Mouse (Mus musculus) CH12.LX (cell line): Measurements from ENCODE around the gene Olfr1232. TPM values are rescaled to one million over a fixed set of nuclear protein-coding genes. Genes with fewer than 3 reads are reported as not detected.

Source experiments
- DNase-seq: peaks from one replicate; pipeline ENCODE4 v3.0.0-alpha.2; 2013; ENCODE audit errors: extremely low read depth
- H3K27ac ChIP-seq: 2 replicates; pipeline ENCODE4 v1.5.1; 2012; ENCODE audit warnings: low read depth, mild to moderate bottlenecking, control low read depth, moderate library complexity; ENCODE audit not compliant: insufficient read depth
- H3K27me3 ChIP-seq: replicated peaks from 2 replicates; pipeline ENCODE3; 2012; ENCODE audit warnings: inconsistent platforms
- H3K36me3 ChIP-seq, 2 experiments: replicated peaks in 1 of 2; 2 replicates each; pipeline versions ENCODE3 to v1.6.1; 2012; ENCODE audit warnings: inconsistent platforms in 1 of 2, low read length in 1 of 2, mild to moderate bottlenecking in 1 of 2, mixed read lengths in 1 of 2, moderate library complexity in 1 of 2; ENCODE audit not compliant: control insufficient read depth in 1 of 2, insufficient read depth in 1 of 2
- H3K4me1 ChIP-seq, 2 experiments: 2 replicates each; pipeline ENCODE4 v1.6.1; 2012; ENCODE audit warnings: inconsistent platforms in 1 of 2, moderate library complexity in 1 of 2; ENCODE audit not compliant: insufficient read depth in 2 of 2, control insufficient read depth in 1 of 2
- H3K4me2 ChIP-seq: 2 replicates; pipeline ENCODE4 v1.6.1; 2012; ENCODE audit warnings: low read depth, mild to moderate bottlenecking, control low read depth; ENCODE audit not compliant: poor library complexity, insufficient read depth, severe bottlenecking
- H3K4me3 ChIP-seq, 3 experiments: fragments of 150-350 bp in 1 of 3; sonication (generic) in 1 of 3; replicated peaks in 1 of 3; 2 replicates each; pipeline versions ENCODE3 to v1.5.1; 2011 to 2012; ENCODE audit warnings: low read depth in 2 of 3, low read length in 2 of 3, mild to moderate bottlenecking in 2 of 3, moderate library complexity in 2 of 3, control low read depth in 1 of 3, improper control_type of control experiment in 1 of 3, inconsistent platforms in 1 of 3, mixed read lengths in 1 of 3; ENCODE audit not compliant: poor library complexity in 1 of 3
- H3K79me2 ChIP-seq: replicated peaks from 2 replicates; pipeline ENCODE4 v1.6.1; 2012; ENCODE audit warnings: mild to moderate bottlenecking, moderate library complexity; ENCODE audit not compliant: control insufficient read depth, poor library complexity, insufficient read depth, severe bottlenecking; ENCODE audit errors: extremely low read depth
- H3K9ac ChIP-seq: 2 replicates; pipeline ENCODE4 v1.6.1; 2012; ENCODE audit warnings: low read depth, mild to moderate bottlenecking, control low read depth, moderate library complexity; ENCODE audit not compliant: insufficient read depth
- H3K9me3 ChIP-seq: replicated peaks from 2 replicates; pipeline ENCODE3; 2012; ENCODE audit warnings: low read length, inconsistent platforms, mixed read lengths
- CTCF ChIP-seq, 2 experiments: IDR thresholded peaks in 1 of 2; conservative IDR thresholded peaks in 1 of 2; 2 replicates each; pipeline ENCODE4 v1.5.1; 2011 to 2012; ENCODE audit warnings: low read depth in 2 of 2, low read length in 2 of 2, improper control_type of control experiment in 1 of 2, inconsistent platforms in 1 of 2, mild to moderate bottlenecking in 1 of 2, moderate library complexity in 1 of 2
- E2F4 ChIP-seq: IDR thresholded peaks from 2 replicates; pipeline ENCODE4 v1.6.1; 2011; ENCODE audit warnings: low read depth, low read length, improper control_type of control experiment; ENCODE audit not compliant: insufficient replicate concordance
- EP300 ChIP-seq: IDR thresholded peaks from 2 replicates; pipeline ENCODE4 v1.6.1; 2011; ENCODE audit warnings: low read length, improper control_type of control experiment
- ETS1 ChIP-seq: conservative IDR thresholded peaks from 2 replicates; pipeline ENCODE4 v1.6.1; 2012; ENCODE audit warnings: low read depth, mild to moderate bottlenecking, inconsistent platforms, low read length, improper control_type of control experiment, moderate library complexity
- GABPA ChIP-seq: IDR thresholded peaks from 2 replicates; pipeline ENCODE4 v1.6.1; 2012; ENCODE audit warnings: low read depth, low read length, improper control_type of control experiment, inconsistent platforms; ENCODE audit not compliant: insufficient replicate concordance
- HCFC1 ChIP-seq: IDR thresholded peaks from 2 replicates; pipeline ENCODE4 v1.6.1; 2012; ENCODE audit warnings: low read depth, mild to moderate bottlenecking, inconsistent platforms, low read length, improper control_type of control experiment
- IRF4 ChIP-seq: IDR thresholded peaks from 2 replicates; pipeline ENCODE4 v1.6.1; 2014; ENCODE audit warnings: low read depth, mild to moderate bottlenecking, inconsistent platforms, low read length, improper control_type of control experiment
- JUND ChIP-seq: conservative IDR thresholded peaks from 2 replicates; pipeline ENCODE4 v1.6.1; 2011; ENCODE audit warnings: low read depth, low read length, improper control_type of control experiment
- KAT2A ChIP-seq: IDR thresholded peaks from 2 replicates; pipeline ENCODE4 v1.6.1; 2012; ENCODE audit warnings: low read length, improper control_type of control experiment, inconsistent platforms; ENCODE audit not compliant: insufficient replicate concordance
- MAX ChIP-seq: IDR thresholded peaks from 2 replicates; pipeline ENCODE4 v1.6.1; 2011; ENCODE audit warnings: low read length, improper control_type of control experiment
- MEF2A ChIP-seq: IDR thresholded peaks from 2 replicates; pipeline ENCODE4 v1.6.1; 2014; ENCODE audit warnings: low read depth, mild to moderate bottlenecking, inconsistent platforms, low read length, improper control_type of control experiment, borderline replicate concordance
- MXI1 ChIP-seq: IDR thresholded peaks from 2 replicates; pipeline ENCODE4 v1.6.1; 2011; ENCODE audit warnings: mild to moderate bottlenecking, low read depth, low read length, improper control_type of control experiment
- POLR2AphosphoS2 ChIP-seq: IDR thresholded peaks from 2 replicates; pipeline ENCODE4 v1.6.1; 2011; ENCODE audit warnings: low read depth, low read length, improper control_type of control experiment
- RAD21 ChIP-seq: IDR thresholded peaks from 2 replicates; pipeline ENCODE4 v1.6.1; 2011; ENCODE audit warnings: low read depth, mild to moderate bottlenecking, low read length, improper control_type of control experiment, moderate library complexity
- RCOR1 ChIP-seq: conservative IDR thresholded peaks from 2 replicates; pipeline ENCODE4 v1.6.1; 2012; ENCODE audit warnings: low read depth, mild to moderate bottlenecking, inconsistent platforms, low read length, improper control_type of control experiment
- SIN3A ChIP-seq: IDR thresholded peaks from 2 replicates; pipeline ENCODE4 v1.6.1; 2012; ENCODE audit warnings: low read length, improper control_type of control experiment, inconsistent platforms
- UBTF ChIP-seq: IDR thresholded peaks from 2 replicates; pipeline ENCODE4 v1.6.1; 2012; ENCODE audit warnings: low read depth, mild to moderate bottlenecking, inconsistent platforms, low read length, improper control_type of control experiment, moderate library complexity
- USF1 ChIP-seq: IDR thresholded peaks from 2 replicates; pipeline ENCODE4 v1.6.1; 2014; ENCODE audit warnings: low read depth, mild to moderate bottlenecking, inconsistent platforms, low read length, improper control_type of control experiment
- USF2 ChIP-seq: conservative IDR thresholded peaks from 2 replicates; pipeline ENCODE4 v1.6.1; 2011; ENCODE audit warnings: low read depth, low read length, improper control_type of control experiment
- dilution Hi-C: fragments of 300-500 bp; cut with MboI; formaldehyde crosslinking; loops from 2 replicates; pipeline ENCODE4 v1.14.3; 2020; ENCODE audit warnings: low sequenced_read_pairs; ENCODE audit not compliant: extremely low pct_unique_long_range_greater_than_20kb, extremely low pct_ligation_motif_present
- in situ Hi-C: fragments of 300-500 bp; cut with MboI; formaldehyde crosslinking; loops from 3 replicates; pipeline ENCODE4 v1.14.3; 2019; ENCODE audit warnings: low sequenced_read_pairs, low pct_ligation_motif_present, low pct_unique_long_range_greater_than_20kb, mixed read lengths
- polyA plus RNA-seq: library from polyadenylated mRNA; unstranded; fragments of >175 nt; gene quantifications from 2 replicates; pipeline ENCODE4 v1.2.1, GENCODE M21; 2012; ENCODE audit warnings: low read depth; ENCODE audit not compliant: insufficient read length
- total RNA-seq, 2 experiments: library from RNA; depleted of rRNA; stranded (reverse); fragments of 300-350 nt in 1 of 2; fragments of >200 nt in 1 of 2; gene quantifications; 2 replicates each; pipeline ENCODE4 v1.2.3; 2012 to 2014

Gene Olfr1232
- total and polyA plus RNA-seq, 3 experiments: not detected

- Histone ChIP-seq H3K4me1 (no peaks in the 10 kb centered on the region), H3K79me2 (no peaks in the 10 kb centered on the region), H3K27ac (no peak within 1 kb of the TSS), H3K4me3 (no peak within 1 kb of the TSS), H3K9me3 (peaks cover 12% of the 10 kb centered on the region)
- TF ChIP-seq GABPA (no peak), ETS1 (no peak), SIN3A (no peak), JUND (no peak), RCOR1 (no peak), USF1 (no peak), MEF2A (no peak), CTCF (conservative IDR thresholded peaks at IDR 0.05 in 1 of 2, IDR thresholded peaks at IDR 0.05 in 1 of 2; ENCODE audit: low read depth in 2 of 2, low read length in 2 of 2) (no peak), IRF4 (no peak), KAT2A (no peak), EP300 (no peak), RAD21 (no peak), MXI1 (no peak), USF2 (no peak), UBTF (no peak), MAX (no peak), E2F4 (no peak), POLR2AphosphoS2 (no peak), HCFC1 (no peak)
- TF ChIP-seq, all 38 proteins: peak for 0
- H3K4me2 ChIP-seq: no peak within 1 kb of the TSS
- no peaks in the 10 kb centered on the region for H3K27me3 ChIP-seq
- in situ Hi-C loops (no loop called here), dilution Hi-C loops (no loop called here)
- DNase-seq: no peak
- H3K36me3 ChIP-seq: no peaks in the 10 kb centered on the region
- no peak within 1 kb of the TSS for H3K9ac ChIP-seq
Observed at GRCm38 (mm10) chr2:89287914-89288313, 41.6 kb downstream of the Olfr1232 start, which contains the start of gene Olfr1229. Gene Olfr1229, minus strand, starts transcription at chr2:89288014.

Other genes with a start within 250 kb of the Olfr1232 start
Only the 20 nearest of the 21 such genes appear.
- gene Olfr1219, start 246.2 kb downstream of the Olfr1232 start, total RNA-seq (2012; rRNA removed): not detected in 2 replicates
- not detected in 2 replicates for gene Olfr1219, start 246.2 kb downstream of the Olfr1232 start, total RNA-seq (2014; rRNA removed)
- not detected in 2 replicates for gene Olfr1219, start 246.2 kb downstream of the Olfr1232 start, polyA plus RNA-seq
- not detected in 2 replicates for gene Olfr1220, start 222.8 kb downstream of the Olfr1232 start, total RNA-seq (2012; rRNA removed)
- not detected in 2 replicates for gene Olfr1220, start 222.8 kb downstream of the Olfr1232 start, total RNA-seq (2014; rRNA removed)
- not detected in 2 replicates for gene Olfr1220, start 222.8 kb downstream of the Olfr1232 start, polyA plus RNA-seq
- not detected in 2 replicates for gene Olfr1221, start 212.4 kb downstream of the Olfr1232 start, total RNA-seq (2012; rRNA removed)
- gene Olfr1221, start 212.4 kb downstream of the Olfr1232 start, total RNA-seq (2014; rRNA removed): not detected in 2 replicates
- gene Olfr1221, start 212.4 kb downstream of the Olfr1232 start, polyA plus RNA-seq: not detected in 2 replicates
- gene Olfr1222, start 196.6 kb downstream of the Olfr1232 start, total RNA-seq (2012; rRNA removed): not detected in 2 replicates
- not detected in 2 replicates for gene Olfr1222, start 196.6 kb downstream of the Olfr1232 start, total RNA-seq (2014; rRNA removed)
- not detected in 2 replicates for gene Olfr1222, start 196.6 kb downstream of the Olfr1232 start, polyA plus RNA-seq
- not detected in 2 replicates for gene Olfr1223, start 178.1 kb downstream of the Olfr1232 start, total RNA-seq (2012; rRNA removed)
- gene Olfr1223, start 178.1 kb downstream of the Olfr1232 start, total RNA-seq (2014; rRNA removed): not detected in 2 replicates
- gene Olfr1223, start 178.1 kb downstream of the Olfr1232 start, polyA plus RNA-seq: not detected in 2 replicates
- not detected in 2 replicates for gene Olfr1224-ps1, start 165.6 kb downstream of the Olfr1232 start, total RNA-seq (2012; rRNA removed)
- not detected in 2 replicates for gene Olfr1224-ps1, start 165.6 kb downstream of the Olfr1232 start, total RNA-seq (2014; rRNA removed)
- not detected in 2 replicates for gene Olfr1224-ps1, start 165.6 kb downstream of the Olfr1232 start, polyA plus RNA-seq
- not detected in 2 replicates for gene Olfr1225, start 155.0 kb downstream of the Olfr1232 start, total RNA-seq (2012; rRNA removed)
- not detected in 2 replicates for gene Olfr1225, start 155.0 kb downstream of the Olfr1232 start, total RNA-seq (2014; rRNA removed)
- not detected in 2 replicates for gene Olfr1225, start 155.0 kb downstream of the Olfr1232 start, polyA plus RNA-seq
- gene Olfr1226, start 129.6 kb downstream of the Olfr1232 start, total RNA-seq (2012; rRNA removed): not detected in 2 replicates
- not detected in 2 replicates for gene Olfr1226, start 129.6 kb downstream of the Olfr1232 start, total RNA-seq (2014; rRNA removed)
- gene Olfr1226, start 129.6 kb downstream of the Olfr1232 start, polyA plus RNA-seq: not detected in 2 replicates
- gene Olfr1228, start 75.6 kb downstream of the Olfr1232 start, total RNA-seq (2012; rRNA removed): not detected in 2 replicates
- not detected in 2 replicates for gene Olfr1228, start 75.6 kb downstream of the Olfr1232 start, total RNA-seq (2014; rRNA removed)
- gene Olfr1228, start 75.6 kb downstream of the Olfr1232 start, polyA plus RNA-seq: not detected in 2 replicates
- not detected in 2 replicates for gene Olfr1229, start 41.7 kb downstream of the Olfr1232 start, total RNA-seq (2012; rRNA removed)
- gene Olfr1229, start 41.7 kb downstream of the Olfr1232 start, total RNA-seq (2014; rRNA removed): not detected in 2 replicates
- not detected in 2 replicates for gene Olfr1229, start 41.7 kb downstream of the Olfr1232 start, polyA plus RNA-seq
- not detected in 2 replicates for gene Olfr1230, start 32.4 kb downstream of the Olfr1232 start, total RNA-seq (2012; rRNA removed)
- not detected in 2 replicates for gene Olfr1230, start 32.4 kb downstream of the Olfr1232 start, total RNA-seq (2014; rRNA removed)
- not detected in 2 replicates for gene Olfr1230, start 32.4 kb downstream of the Olfr1232 start, polyA plus RNA-seq
- gene Olfr1231, start 22.6 kb downstream of the Olfr1232 start, total RNA-seq (2012; rRNA removed): not detected in 2 replicates
- not detected in 2 replicates for gene Olfr1231, start 22.6 kb downstream of the Olfr1232 start, total RNA-seq (2014; rRNA removed)
- gene Olfr1231, start 22.6 kb downstream of the Olfr1232 start, polyA plus RNA-seq: not detected in 2 replicates
- gene Olfr1233, start 12.7 kb upstream of the Olfr1232 start, total RNA-seq (2012; rRNA removed): not detected in 2 replicates
- not detected in 2 replicates for gene Olfr1233, start 12.7 kb upstream of the Olfr1232 start, total RNA-seq (2014; rRNA removed)
- gene Olfr1233, start 12.7 kb upstream of the Olfr1232 start, polyA plus RNA-seq: not detected in 2 replicates
- gene Olfr1234, start 35.2 kb upstream of the Olfr1232 start, total RNA-seq (2012; rRNA removed): not detected in 2 replicates
- gene Olfr1234, start 35.2 kb upstream of the Olfr1232 start, total RNA-seq (2014; rRNA removed): not detected in 2 replicates
- gene Olfr1234, start 35.2 kb upstream of the Olfr1232 start, polyA plus RNA-seq: not detected in 2 replicates
- gene Olfr1238, start 80.0 kb upstream of the Olfr1232 start, total RNA-seq (2012; rRNA removed): not detected in 2 replicates
- not detected in 2 replicates for gene Olfr1238, start 80.0 kb upstream of the Olfr1232 start, total RNA-seq (2014; rRNA removed)
- not detected in 2 replicates for gene Olfr1238, start 80.0 kb upstream of the Olfr1232 start, polyA plus RNA-seq
- not detected in 2 replicates for gene Olfr1239, start 90.7 kb upstream of the Olfr1232 start, total RNA-seq (2012; rRNA removed)
- gene Olfr1239, start 90.7 kb upstream of the Olfr1232 start, total RNA-seq (2014; rRNA removed): not detected in 2 replicates
- gene Olfr1239, start 90.7 kb upstream of the Olfr1232 start, polyA plus RNA-seq: not detected in 2 replicates
- gene Olfr1240, start 113.3 kb upstream of the Olfr1232 start, total RNA-seq (2012; rRNA removed): not detected in 2 replicates
- not detected in 2 replicates for gene Olfr1240, start 113.3 kb upstream of the Olfr1232 start, total RNA-seq (2014; rRNA removed)
- not detected in 2 replicates for gene Olfr1240, start 113.3 kb upstream of the Olfr1232 start, polyA plus RNA-seq
- not detected in 2 replicates for gene Olfr1241, start 157.5 kb upstream of the Olfr1232 start, total RNA-seq (2012; rRNA removed)
- gene Olfr1241, start 157.5 kb upstream of the Olfr1232 start, total RNA-seq (2014; rRNA removed): not detected in 2 replicates
- gene Olfr1241, start 157.5 kb upstream of the Olfr1232 start, polyA plus RNA-seq: not detected in 2 replicates
- not detected in 2 replicates for gene Olfr1242, start 168.7 kb upstream of the Olfr1232 start, total RNA-seq (2012; rRNA removed)
- gene Olfr1242, start 168.7 kb upstream of the Olfr1232 start, total RNA-seq (2014; rRNA removed): not detected in 2 replicates
- not detected in 2 replicates for gene Olfr1242, start 168.7 kb upstream of the Olfr1232 start, polyA plus RNA-seq
- not detected in 2 replicates for gene Olfr1243, start 201.8 kb upstream of the Olfr1232 start, total RNA-seq (2012; rRNA removed)
- not detected in 2 replicates for gene Olfr1243, start 201.8 kb upstream of the Olfr1232 start, total RNA-seq (2014; rRNA removed)
- gene Olfr1243, start 201.8 kb upstream of the Olfr1232 start, polyA plus RNA-seq: not detected in 2 replicates